Mouse (Mus musculus): Measurements from ENCODE around the gene 4931428F04Rik. TPM values are rescaled to one million over a fixed set of nuclear protein-coding genes. Genes with fewer than 3 reads are reported as not detected.

4931428F04Rik gene
- polyA plus RNA-seq, 1 experiment from 2014 or later: 4.9 TPM

DNA sequence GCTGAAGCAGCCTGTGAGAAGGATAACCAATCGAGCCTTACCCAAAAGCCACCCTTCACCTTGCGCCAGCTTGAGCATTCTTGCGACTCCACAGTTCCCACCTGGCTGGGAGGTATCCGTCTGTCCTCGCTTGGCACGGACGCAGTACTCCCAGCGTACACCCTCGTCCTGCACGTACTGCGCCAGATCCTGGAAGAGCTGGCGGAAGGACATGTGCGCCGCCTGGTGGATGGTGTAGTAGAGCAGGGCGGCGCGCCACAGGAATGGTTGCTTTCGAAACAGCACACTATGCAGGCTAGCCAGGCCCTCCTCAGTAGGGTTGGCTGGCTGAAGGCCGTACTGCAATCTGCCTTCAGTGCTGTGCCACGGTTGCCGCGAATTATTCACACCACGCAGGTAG, 6.6 kb downstream of the 4931428F04Rik start:
- H3K4me3 ChIP-seq: no peak overlapping the region
- H3K9ac ChIP-seq: no peak overlapping the region
- peak overlapping the region; percentile 11; the same call in 1 of the 2 replicates for H3K4me2 ChIP-seq
- ATAC-seq (replicated peaks; ENCODE audit: insufficient number of reproducible peaks, insufficient read depth, low FRiP score, low read depth): no peak
- peaks cover 30% of the 10 kb centered on the region for H3K27me3 ChIP-seq
- H3K36me3 ChIP-seq: no peaks in the 10 kb centered on the region
- H3K27ac ChIP-seq: no peak overlapping the region
- H3K4me1 ChIP-seq (replicated peaks): peaks cover 17% of the 10 kb centered on the region
- H3K9me3 ChIP-seq (replicated peaks): no peaks in the 10 kb centered on the region
- WGBS: 31% methylated on average over 23 of the region's 23 CpGs

DNA sequence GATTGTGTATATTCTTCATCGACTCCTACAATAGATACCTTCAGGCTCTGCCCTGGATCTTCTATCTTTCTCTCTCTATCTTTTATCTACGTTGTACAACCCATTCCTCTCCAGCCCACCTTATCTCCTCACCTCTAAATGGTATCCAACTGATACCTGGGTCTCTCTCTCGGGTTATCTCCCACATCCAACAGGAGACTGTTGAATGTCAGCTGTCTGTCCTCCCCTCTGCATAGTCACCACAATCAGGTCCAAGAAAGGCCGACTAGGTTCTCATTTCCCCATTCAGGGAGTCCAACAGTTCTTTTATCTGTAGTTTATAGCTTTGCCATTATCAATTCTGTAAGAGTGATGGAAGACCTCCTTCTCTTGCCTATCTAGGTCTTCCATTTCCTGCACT, 7.4 kb downstream of the 4931428F04Rik start:
- no peak overlapping the region for H3K9ac ChIP-seq
- H3K27me3 ChIP-seq: peaks cover 39% of the 10 kb centered on the region
- peaks cover 17% of the 10 kb centered on the region for H3K4me1 ChIP-seq (replicated peaks)
- H3K36me3 ChIP-seq: no peaks in the 10 kb centered on the region
- no peak overlapping the region for H3K4me2 ChIP-seq
- no peaks in the 10 kb centered on the region for H3K9me3 ChIP-seq (replicated peaks)
- H3K4me3 ChIP-seq: no peak overlapping the region
- ATAC-seq (replicated peaks; ENCODE audit: insufficient number of reproducible peaks, insufficient read depth, low FRiP score, low read depth): no peak
- 64% methylated on average over 4 of the region's 4 CpGs for WGBS
- H3K27ac ChIP-seq: no peak overlapping the region

DNA sequence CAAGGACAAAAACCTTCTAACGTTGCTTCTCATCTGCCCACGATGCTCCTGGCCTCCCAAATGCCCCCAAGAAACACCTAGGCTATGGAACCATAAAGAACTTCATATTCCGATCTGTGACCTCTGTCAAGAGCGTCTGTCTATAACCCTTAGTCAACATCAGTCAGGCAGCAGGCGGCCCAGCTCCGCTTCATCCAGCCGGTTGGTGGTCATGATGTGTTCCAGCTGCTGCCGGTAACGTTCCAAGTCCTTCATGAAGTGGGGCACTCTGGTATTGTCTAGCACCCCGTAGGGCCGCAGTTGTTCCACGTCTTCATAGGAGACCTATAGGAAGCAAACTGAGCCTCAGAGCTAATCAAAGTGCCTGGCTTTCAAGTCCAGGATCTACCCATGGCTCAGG, 7.8 kb downstream of the 4931428F04Rik start:
- Histone ChIP-seq H3K9me3 (replicated peaks) (no peaks in the 10 kb centered on the region), H3K27ac (no peak overlapping the region), H3K4me3 (no peak overlapping the region), H3K4me1 (replicated peaks) (peaks cover 18% of the 10 kb centered on the region), H3K9ac (no peak overlapping the region), H3K4me2 (no peak overlapping the region), H3K27me3 (peaks cover 43% of the 10 kb centered on the region), H3K36me3 (no peaks in the 10 kb centered on the region)
- WGBS: 79% methylated on average over 12 of the region's 12 CpGs
- ATAC-seq (replicated peaks; ENCODE audit: insufficient number of reproducible peaks, insufficient read depth, low FRiP score, low read depth): no peak

DNA sequence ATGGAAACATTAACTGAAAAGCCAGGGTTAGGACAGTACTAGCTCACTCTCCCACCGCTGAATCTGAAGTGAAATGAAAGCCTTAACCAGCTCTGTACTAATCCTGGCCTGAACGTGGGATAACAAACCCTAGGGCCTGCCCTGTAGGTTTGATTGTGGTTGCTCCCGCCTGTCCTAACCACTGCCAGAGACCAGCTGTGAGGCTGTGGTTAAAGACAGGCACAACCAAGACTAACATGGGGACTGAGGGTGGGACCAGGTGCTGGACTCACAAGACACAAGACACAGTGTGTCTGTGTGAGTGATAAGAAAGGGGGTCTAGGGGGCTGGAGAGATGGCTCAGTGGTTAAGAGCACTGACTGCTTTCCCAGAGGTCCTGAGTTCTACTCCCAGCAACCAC, 9.1 kb downstream of the 4931428F04Rik start:
- Histone ChIP-seq H3K4me3 (no peak overlapping the region), H3K36me3 (no peaks in the 10 kb centered on the region), H3K27ac (no peak overlapping the region), H3K9ac (no peak overlapping the region), H3K4me2 (no peak overlapping the region), H3K27me3 (peaks cover 55% of the 10 kb centered on the region), H3K4me1 (replicated peaks) (peaks cover 30% of the 10 kb centered on the region), H3K9me3 (replicated peaks) (no peaks in the 10 kb centered on the region)
- ATAC-seq (replicated peaks; ENCODE audit: insufficient number of reproducible peaks, insufficient read depth, low FRiP score, low read depth): no peak
- 74% methylated on average over 3 of the region's 3 CpGs for WGBS

DNA sequence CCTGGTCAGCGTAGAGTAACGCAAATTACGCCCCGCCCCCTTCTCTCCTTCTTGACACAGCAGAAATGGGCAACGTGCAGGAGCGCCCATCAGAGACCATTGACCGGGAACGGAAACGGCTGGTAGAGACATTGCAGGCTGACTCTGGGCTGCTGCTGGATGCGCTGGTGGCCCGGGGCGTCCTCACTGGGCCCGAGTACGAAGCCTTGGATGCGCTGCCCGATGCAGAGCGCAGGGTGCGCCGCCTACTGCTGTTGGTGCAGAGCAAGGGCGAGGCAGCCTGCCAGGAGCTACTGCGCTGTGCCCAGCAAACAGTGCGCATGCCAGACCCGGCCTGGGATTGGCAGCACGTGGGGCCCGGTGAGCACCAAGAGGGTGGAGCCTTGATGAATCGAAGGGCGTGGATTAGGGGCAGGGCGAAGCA, 10.7 kb downstream of the 4931428F04Rik start:
- H3K36me3 ChIP-seq: no peaks in the 10 kb centered on the region
- H3K9me3 ChIP-seq (replicated peaks): no peaks in the 10 kb centered on the region
- ATAC-seq (replicated peaks; ENCODE audit: insufficient number of reproducible peaks, insufficient read depth, low FRiP score, low read depth): peak; percentile 63
- H3K4me3 ChIP-seq: peak overlapping the region; percentile 40
- no peak overlapping the region for H3K27ac ChIP-seq
- peaks cover 34% of the 10 kb centered on the region for H3K4me1 ChIP-seq (replicated peaks)
- peak overlapping the region; percentile 71 for H3K4me2 ChIP-seq
- H3K27me3 ChIP-seq: peaks cover 71% of the 10 kb centered on the region
- WGBS: 3% methylated on average over 28 of the region's 28 CpGs
- H3K9ac ChIP-seq: peak overlapping the region; percentile 38

DNA sequence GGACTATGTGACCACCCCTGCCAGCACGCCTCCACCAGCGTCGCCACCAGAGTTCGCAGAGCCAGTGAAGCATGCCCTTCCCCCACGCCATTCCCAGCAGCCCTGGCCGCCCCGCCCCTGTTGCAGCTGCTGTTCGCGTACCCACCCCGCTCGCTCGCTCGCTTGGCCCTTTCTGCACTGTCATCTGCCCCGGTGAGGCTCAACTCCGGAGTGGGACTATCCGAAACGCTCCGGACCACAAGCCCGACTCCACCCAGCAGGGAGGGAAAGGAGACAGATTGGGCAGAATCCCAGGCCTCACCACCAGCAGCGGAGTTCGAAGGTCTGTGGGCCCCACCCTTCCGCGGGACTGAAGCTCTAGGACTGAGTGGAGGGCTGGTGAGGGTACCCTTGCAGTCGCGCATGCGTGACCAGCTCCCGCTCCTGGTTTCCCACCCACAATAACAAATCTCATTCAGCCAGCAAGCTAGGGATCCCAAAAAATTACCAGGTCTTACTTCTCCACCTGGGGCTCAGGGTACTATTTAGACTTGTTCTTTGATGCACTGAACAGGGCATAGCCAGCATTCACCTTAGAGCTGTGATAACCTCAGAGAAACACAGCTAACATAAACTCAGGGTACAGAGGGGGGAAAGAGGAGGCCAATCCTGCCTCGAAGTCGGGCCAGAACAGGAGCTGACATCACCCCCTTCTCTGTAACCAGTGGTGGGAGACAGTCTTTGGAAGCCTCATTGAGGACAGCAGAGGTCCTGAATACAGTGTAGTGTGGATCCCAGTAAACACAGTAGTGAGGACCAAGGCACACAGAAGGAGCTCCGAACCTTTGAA, 13.2 kb downstream of the 4931428F04Rik start:
- no peaks in the 10 kb centered on the region for H3K36me3 ChIP-seq
- peak overlapping the region; percentile 49 for H3K9ac ChIP-seq
- peak overlapping the region; percentile 84 for H3K4me2 ChIP-seq
- ATAC-seq (replicated peaks; ENCODE audit: insufficient number of reproducible peaks, insufficient read depth, low FRiP score, low read depth): peak; percentile 58
- WGBS: 4% methylated on average over 29 of the region's 30 CpGs
- peak overlapping the region; percentile 51 for H3K4me3 ChIP-seq
- no peak overlapping the region for H3K27ac ChIP-seq
- peaks cover 90% of the 10 kb centered on the region for H3K27me3 ChIP-seq
- H3K9me3 ChIP-seq (replicated peaks): no peaks in the 10 kb centered on the region
- peaks cover 27% of the 10 kb centered on the region for H3K4me1 ChIP-seq (replicated peaks)

DNA sequence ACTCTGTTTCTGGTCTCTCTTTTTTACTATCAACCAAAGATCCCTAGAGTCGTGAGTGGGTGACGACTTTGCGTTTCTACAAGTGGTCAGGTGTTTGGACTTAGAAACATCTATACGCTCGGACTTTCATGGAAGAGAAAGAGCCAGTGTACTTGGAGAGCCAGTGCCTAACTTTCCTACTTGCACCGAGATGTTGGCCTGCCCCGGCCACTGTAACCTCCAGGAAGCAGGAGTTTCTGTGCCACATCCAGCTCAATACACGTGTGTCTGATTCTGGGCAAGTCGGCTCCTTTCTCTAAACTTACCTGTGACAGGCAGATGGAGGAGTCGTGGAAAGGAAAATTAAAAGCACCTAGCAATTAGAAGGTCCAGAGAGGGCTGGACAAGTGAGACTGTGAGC, 13.8 kb downstream of the 4931428F04Rik start, which contains the start of gene Nol3:
TSS of gene Nol3 (plus strand) at position 301 of the 400 bp plus-strand sequence.
- 5% methylated on average over 10 of the region's 10 CpGs for WGBS
- peak within 1 kb of the TSS; percentile 51 for H3K4me3 ChIP-seq
- H3K27me3 ChIP-seq: peaks cover 94% of the 10 kb centered on the region
- no peak for ATAC-seq (replicated peaks; ENCODE audit: insufficient number of reproducible peaks, insufficient read depth, low FRiP score, low read depth)
- no peak within 1 kb of the TSS for H3K27ac ChIP-seq
- no peaks in the 10 kb centered on the region for H3K9me3 ChIP-seq (replicated peaks)
- H3K4me2 ChIP-seq: peak within 1 kb of the TSS; percentile 84
- H3K4me1 ChIP-seq (replicated peaks): peaks cover 27% of the 10 kb centered on the region
- H3K36me3 ChIP-seq: no peaks in the 10 kb centered on the region
- peak within 1 kb of the TSS; percentile 49 for H3K9ac ChIP-seq

DNA sequence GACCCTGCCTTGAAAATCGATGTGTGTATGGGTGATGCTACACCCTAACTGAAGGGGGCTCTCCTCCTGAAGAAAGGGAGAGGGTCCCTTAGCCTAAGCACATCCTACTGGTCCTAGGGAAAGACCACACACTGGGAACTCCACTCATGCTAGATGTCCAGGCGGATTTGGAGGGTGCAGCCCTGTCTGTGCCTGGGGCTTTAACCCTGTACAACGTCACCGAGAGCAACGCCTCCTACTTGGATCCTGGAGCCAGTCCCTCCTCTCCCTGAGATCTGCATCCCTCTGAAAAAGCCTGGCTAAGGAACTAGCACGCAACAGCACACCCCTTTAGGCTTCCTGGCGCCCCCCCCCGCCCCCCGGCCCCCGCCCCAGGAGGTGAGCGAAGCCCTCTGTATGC, 14.3 kb downstream of the 4931428F04Rik start:
- Histone ChIP-seq H3K9me3 (replicated peaks) (no peaks in the 10 kb centered on the region), H3K4me2 (peak overlapping the region; percentile 84), H3K36me3 (no peaks in the 10 kb centered on the region), H3K4me3 (peak overlapping the region; percentile 51), H3K27ac (no peak overlapping the region), H3K4me1 (replicated peaks) (peaks cover 32% of the 10 kb centered on the region), H3K27me3 (peaks cover 95% of the 10 kb centered on the region), H3K9ac (no peak overlapping the region)
- no peak for ATAC-seq (replicated peaks; ENCODE audit: insufficient number of reproducible peaks, insufficient read depth, low FRiP score, low read depth)
- WGBS: 9% methylated on average over 11 of the region's 11 CpGs

DNA sequence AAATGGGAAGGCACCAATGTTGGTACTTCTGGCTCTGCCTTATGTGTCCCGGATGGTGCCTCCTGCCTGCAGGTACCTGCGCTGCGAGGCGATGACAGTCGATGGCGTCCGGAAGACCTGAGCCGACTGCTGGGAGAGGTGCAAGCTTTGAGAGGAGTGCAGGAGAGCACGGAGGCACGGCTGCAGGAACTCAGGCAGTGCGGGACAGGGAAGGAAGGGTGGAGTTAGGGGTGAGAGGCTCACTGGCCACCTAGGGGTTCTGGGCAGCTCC, 18.8 kb downstream of the 4931428F04Rik start:
- peak overlapping the region; percentile 84; the same call in 1 of the 2 replicates for H3K4me2 ChIP-seq

DNA sequence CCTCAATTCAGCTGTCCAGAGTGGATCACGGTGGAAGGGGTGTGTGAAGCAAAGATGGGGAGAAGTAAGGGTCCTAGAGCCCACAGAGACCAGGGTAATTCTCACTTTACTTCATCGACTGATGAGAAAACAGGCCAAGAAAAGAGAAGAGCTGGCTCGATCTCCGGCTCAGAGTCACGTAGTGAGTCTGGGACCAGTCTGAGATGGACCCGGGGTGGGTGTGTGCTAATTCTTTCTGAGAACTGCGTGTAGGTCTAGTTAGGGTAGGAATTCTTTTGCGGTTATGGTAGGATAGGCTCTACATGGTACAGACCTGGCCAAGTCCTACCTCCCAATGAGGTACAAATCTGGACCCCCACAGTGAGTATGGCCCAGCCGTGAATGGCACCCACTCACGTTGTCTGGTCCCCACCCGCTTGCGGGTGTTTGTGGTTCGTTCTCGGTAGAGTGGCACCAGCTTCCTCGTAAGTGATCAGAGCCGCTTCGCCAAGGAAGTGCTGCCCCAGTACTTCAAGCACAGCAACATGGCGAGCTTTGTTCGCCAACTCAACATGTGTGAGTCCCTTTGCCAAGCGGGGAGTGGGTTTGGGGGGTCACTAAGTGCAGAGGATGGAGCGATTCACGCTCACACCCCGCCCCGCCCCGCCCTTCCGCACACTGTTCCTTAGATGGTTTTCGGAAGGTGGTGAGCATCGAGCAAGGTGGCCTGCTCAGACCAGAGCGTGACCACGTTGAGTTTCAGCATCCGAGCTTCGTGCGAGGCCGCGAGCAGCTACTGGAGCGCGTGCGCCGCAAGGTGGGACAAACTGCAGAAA, 19.4 kb downstream of the 4931428F04Rik start:
- no peak for ATAC-seq (replicated peaks; ENCODE audit: insufficient number of reproducible peaks, insufficient read depth, low FRiP score, low read depth)
- 5% methylated on average over 39 of the region's 39 CpGs for WGBS
- Histone ChIP-seq H3K4me2 (peak overlapping the region; percentile 84), H3K27me3 (peaks cover 89% of the 10 kb centered on the region), H3K9me3 (replicated peaks) (no peaks in the 10 kb centered on the region), H3K4me1 (replicated peaks) (peaks cover 31% of the 10 kb centered on the region), H3K9ac (peak overlapping the region; percentile 52), H3K36me3 (0 out of 2 replicates have a peak, but pooled peaks cover 3% of the 10 kb centered on the region), H3K27ac (no peak overlapping the region), H3K4me3 (peak overlapping the region; percentile 50)

More for the DNA sequence above, 18.8 kb downstream of the 4931428F04Rik start:
- no peaks in the 10 kb centered on the region for H3K9me3 ChIP-seq (replicated peaks)
- no peak for ATAC-seq (replicated peaks; ENCODE audit: insufficient number of reproducible peaks, insufficient read depth, low FRiP score, low read depth)
- H3K27me3 ChIP-seq: peaks cover 92% of the 10 kb centered on the region
- 0 out of 2 replicates have a peak, but pooled peaks cover 3% of the 10 kb centered on the region for H3K36me3 ChIP-seq
- H3K27ac ChIP-seq: no peak overlapping the region
- H3K9ac ChIP-seq: no peak overlapping the region
- 5% methylated on average over 11 of the region's 11 CpGs for WGBS
- H3K4me3 ChIP-seq: peak overlapping the region; percentile 50; the same call in 1 of the 2 replicates
- peaks cover 36% of the 10 kb centered on the region for H3K4me1 ChIP-seq (replicated peaks)

DNA sequence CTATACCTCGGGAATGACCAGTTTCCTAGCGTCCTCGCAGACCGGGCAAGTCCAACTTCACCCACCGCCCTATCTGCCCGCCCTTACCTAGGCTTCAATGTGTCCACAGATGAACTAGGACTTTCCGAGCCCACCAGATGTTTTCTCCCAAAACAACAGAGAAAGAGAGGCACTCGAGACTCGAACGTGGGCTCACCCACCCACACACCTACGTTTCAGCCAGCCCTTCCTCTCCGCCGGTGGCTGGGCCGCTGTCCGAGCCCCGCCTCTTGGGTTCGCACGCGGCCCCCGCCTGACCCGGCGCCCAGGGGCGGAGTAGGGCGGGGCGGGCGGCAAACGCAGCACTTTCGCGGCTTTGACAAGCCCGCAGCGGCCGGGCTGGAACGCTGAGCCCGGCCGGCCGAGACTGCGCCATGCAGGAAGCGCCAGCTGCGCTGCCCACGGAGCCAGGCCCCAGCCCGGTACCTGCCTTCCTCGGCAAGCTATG, 20.2 kb downstream of the 4931428F04Rik start, which contains the start of gene Hsf4:
TSS of gene Hsf4 (plus strand) at position 341 of the 487 bp plus-strand sequence.
- Histone ChIP-seq H3K9ac (peak within 1 kb of the TSS; percentile 52), H3K9me3 (replicated peaks) (no peaks in the 10 kb centered on the region), H3K4me1 (replicated peaks) (peaks cover 36% of the 10 kb centered on the region), H3K27ac (no peak within 1 kb of the TSS), H3K36me3 (0 out of 2 replicates have a peak, but pooled peaks cover 3% of the 10 kb centered on the region), H3K4me2 (peak within 1 kb of the TSS; percentile 84), H3K27me3 (peaks cover 81% of the 10 kb centered on the region), H3K4me3 (peak within 1 kb of the TSS; percentile 50)
- no peak; the same call in 1 of the 2 replicates for ATAC-seq (replicated peaks; ENCODE audit: insufficient number of reproducible peaks, insufficient read depth, low FRiP score, low read depth)
- under 1% methylated on average over 42 of the region's 42 CpGs for WGBS
